Mouse (Mus musculus) stomach, postnatal 0 days (tissue): ENCODE data around the gene Ikzf5.

ENCODE experiments used
- CTCF ChIP-seq: IDR thresholded peaks from 2 replicates; pipeline ENCODE4 v1.5.1; 2016; ENCODE audit warnings: antibody characterized with exemption, low read depth, mild to moderate bottlenecking, moderate library complexity
- EP300 ChIP-seq: optimal IDR thresholded peaks from 2 replicates; pipeline ENCODE3; 2016; ENCODE audit warnings: antibody characterized with exemption

DNA sequence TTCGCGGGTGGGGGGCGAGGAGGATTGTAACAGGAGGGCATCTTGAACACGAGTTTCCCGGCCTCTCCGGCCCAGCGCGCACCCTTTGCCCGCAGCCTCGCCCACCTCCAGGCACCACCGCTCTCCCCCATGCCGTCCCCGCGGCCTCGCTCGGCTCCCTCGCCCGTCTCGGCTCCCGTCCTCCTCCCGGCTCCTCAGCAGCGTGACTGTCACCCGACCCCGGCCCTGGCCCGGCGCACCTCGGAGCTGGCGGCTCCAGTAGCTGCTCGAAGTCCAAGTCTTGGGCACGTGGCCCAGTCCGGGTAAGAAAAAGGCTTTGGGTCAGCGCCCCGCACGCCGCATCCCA, 48.1 kb downstream of the Ikzf5 start:
- TF ChIP-seq CTCF: no peak
- TF ChIP-seq EP300: no peak
